Mouse (Mus musculus): ENCODE measurements around the gene Hjurp.
A peak's percentile ranks its signal among the peaks of the same experiment; 100 is the strongest.
"Not testable (repeated sequence)": the region's sequence is repeated elsewhere in the genome, so short reads cannot be mapped to it uniquely, and the experiment has no call there.

Gene Hjurp

DNA sequence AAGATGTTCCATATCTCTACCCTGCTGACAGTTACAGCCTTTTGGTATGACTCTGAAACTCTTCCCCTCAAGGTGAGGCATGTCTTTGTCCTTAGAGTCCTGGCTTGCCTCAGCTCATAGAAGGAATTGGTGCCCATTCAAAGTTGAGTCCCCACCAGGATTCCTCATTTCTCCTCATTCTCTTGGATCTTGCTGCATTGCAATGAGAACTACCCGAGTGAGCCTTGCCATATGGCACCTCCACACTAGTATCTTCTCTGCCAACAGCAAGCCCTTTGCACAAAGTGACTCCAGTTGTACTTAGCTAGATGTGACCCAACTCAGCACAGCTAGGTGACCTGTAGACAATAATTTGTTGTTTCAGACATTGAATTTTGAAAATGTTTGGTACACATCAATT lies 53.8 kb downstream of the Hjurp start:
- no peak for DNase-seq (ENCODE audit: low read depth)

DNA sequence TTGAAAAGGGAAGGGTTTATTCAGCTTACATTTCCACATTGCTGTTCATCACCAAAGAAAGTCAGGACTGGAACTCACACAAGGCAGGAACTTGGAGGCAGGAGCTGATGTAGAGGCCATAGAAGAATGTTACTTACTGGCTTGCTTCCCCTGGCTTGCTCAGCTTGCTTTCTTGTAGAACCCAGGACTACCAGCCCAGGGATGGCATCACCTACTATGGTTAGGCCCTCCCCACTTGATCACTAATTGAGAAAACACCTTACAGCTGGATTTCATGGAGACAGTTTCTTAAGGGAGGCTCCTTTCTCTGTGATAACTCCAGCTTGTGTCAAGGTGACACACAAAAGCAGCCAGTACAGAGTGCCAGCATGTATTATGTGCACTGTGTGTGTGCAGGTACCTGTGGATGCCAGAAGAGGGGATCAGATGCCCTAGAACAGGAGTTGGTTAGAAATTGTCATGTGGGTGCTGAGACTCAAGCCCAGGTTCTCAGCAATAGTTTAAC lies 54.4 kb downstream of the Hjurp start:
- DNase-seq (ENCODE audit: low read depth) = not testable (repeated sequence)

DNA sequence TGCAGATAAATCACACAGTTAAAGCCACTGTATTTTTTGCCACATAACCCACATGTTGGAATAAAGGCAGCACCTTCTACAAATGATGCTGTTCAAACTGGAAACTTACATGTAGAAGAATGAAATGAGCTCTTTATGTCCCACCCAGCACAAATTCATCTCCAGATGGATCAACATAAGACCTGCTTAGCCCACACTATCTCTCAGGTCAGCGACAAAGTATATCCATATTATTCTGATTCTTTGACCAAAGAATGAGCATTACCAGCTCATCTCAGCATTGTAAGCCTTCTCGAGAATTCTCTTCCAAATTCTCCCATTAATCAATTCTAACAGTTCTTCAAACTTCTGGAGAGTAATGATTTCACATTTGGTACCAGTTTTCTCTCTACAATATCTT lies 55.2 kb downstream of the Hjurp start:
- DNase-seq (ENCODE audit: low read depth) = no peak

DNA sequence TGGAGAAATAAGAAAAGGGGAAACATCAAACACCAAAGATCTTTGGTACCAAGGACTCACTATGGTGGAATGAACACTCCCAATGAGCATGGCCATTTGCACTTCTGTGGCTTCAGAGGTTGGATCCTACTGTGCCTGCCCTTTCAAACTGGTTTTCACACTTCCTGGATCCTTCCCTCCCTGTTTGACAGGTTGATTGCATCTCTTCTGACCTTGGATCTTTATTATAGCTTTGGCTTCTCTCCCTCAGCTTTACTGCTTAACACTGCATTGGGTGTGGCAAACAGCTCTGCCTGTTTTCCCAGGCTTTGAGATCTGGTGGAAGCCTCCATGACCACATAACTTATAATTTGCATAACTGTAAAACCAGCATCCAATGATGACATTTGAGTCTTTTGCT lies 57.1 kb downstream of the Hjurp start:
- no peak for DNase-seq (ENCODE audit: low read depth)

GRCm38 (mm10) chr1:88219054-88219453 lies 58.4 kb downstream of the Hjurp start:
- DNase-seq (ENCODE audit: low read depth) = no peak

DNA sequence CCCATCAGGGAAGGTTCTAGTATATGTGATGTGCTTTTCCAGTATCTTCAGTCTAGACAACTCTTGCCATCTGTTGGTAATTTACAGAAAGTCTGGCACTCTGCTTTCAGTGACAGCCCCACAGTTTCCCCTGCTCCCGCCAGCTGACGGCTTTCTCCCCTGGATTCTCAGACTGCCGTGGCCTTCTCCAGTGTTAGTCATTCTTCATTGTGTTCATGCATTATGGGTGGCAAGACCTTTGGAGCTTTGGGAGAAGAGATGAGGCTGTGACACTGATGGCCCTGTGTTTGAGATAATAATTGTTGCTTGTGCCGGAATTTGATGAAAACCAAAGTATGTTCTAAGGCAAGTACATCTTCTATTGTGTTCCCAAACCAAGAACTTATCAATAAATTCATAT lies 58.8 kb downstream of the Hjurp start:
- DNase-seq (ENCODE audit: low read depth) = no peak

DNA sequence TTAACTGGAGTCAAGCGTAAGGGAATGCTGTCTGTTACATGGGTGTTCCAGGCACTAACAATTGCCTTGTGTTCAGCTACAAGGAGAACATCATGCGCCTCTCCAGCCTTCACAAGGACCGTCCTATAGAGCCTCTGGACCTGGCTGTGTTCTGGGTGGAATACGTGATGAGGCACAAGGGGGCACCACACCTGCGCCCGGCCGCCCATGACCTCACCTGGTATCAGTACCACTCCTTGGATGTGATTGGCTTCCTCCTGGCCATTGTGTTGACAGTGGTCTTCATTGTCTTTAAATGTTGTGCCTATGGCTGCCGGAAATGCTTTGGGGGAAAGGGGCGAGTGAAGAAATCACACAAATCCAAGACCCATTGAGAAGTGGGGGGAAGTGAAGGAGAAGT lies 59.4 kb downstream of the Hjurp start:
- DNase-seq (ENCODE audit: low read depth) = peak; percentile 6

GRCm38 (mm10) chr1:88217576-88217975 lies 59.9 kb downstream of the Hjurp start:
- no peak for DNase-seq (ENCODE audit: low read depth)

GRCm38 (mm10) chr1:88217144-88217543 lies 60.3 kb downstream of the Hjurp start:
- peak; percentile 23 for DNase-seq (ENCODE audit: low read depth)

- DNase-seq (ENCODE audit: low read depth) = peak; percentile 5
Observed at GRCm38 (mm10) chr1:88216551-88216950, 60.9 kb downstream of the Hjurp start.

DNA sequence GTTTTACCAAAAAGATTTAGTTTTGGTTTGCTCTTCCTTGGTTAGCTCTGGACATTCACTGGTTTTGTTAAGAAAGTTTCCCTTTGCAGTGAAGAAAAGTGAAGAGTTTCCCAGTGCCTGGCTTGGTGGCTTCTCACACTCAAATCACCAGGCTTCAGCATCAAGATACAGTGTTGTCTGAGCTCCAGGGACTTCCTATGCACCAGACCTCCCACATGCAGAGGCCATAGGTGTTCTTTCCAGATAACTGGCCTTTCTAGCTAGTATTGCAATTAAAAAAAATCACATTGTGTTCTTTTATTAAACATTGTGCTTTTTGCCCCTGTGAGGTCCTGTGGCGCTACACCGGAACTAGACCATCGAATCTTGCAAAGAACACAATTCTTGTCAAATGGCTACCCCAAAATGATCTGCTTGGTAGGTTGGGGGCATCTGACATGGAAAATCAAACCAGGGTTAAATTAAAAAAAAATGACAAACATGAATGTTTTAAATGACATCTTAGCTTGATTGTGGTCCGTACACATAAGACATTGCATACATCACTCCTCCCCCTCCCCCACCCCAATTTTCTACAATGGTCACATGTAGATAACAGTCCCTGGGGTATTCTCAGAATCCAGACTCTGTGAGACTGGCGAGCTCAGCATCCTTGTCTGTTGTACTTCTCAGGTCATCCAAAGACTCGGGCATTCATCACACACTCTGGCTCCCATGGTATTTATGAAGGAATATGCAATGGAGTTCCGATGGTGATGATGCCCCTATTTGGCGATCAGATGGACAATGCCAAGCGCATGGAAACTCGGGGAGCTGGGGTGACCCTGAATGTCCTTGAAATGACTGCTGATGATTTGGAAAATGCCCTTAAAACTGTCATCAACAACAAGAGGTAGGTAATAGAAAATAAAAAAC lies 61.7 kb downstream of the Hjurp start:
- peak; percentile 10 for DNase-seq (ENCODE audit: low read depth)

DNA sequence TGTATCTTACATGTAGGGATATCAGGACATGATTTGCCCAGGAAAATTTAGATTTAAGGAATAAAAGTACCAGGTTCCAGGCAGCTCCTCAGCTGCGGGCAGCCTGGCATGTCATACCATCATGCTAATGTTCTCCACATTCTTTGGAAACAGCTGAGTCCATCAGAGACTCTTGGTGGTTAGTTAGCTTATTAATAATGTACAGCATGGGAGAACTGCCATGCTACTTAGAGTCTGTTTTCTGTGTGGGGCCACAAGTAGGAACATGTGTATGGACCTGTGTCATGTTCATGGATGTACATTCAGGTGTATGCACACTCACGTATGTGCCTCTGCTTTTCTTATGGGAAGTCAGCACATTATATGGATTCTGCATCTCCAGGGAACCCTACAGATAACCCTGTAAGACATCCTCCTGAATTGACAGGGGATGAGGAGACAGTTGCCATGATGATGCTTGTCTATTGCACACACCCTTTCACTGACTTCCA lies 62.9 kb downstream of the Hjurp start:
- peak; percentile 7 for DNase-seq (ENCODE audit: low read depth)

DNA sequence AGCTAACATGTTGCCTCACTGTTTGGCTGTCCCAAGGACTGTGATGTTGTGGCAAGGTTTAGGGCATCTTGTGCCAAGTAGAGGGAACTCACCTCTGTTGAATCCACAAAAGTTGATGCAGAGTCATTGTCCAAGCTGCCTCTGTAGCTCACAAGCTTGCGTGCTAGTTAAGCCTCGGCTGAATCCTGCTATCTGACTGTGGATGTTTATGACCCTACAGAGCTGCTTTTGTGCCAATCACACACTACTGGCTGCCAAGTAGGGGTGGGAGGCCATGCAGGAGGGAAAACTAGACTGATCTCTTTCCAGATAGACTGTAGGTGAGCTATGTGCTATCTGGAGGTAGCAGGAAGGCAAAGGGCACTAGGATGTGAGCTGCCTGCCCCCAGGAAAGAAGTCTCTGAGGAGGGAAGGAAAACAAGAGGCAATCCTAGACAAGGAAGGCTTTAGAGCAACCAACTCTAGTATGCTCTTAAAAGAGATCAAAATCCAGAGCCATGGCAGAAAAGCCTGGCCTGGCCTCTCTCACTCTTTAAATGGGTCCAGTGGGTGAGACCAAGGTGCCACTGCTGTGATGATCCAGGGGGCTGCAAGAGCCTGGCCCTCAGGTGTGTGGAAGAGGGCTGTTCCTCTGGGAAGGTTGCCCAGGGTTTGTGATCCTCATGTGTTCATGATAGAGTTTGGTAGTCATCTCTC lies 63.5 kb downstream of the Hjurp start:
- peak; percentile 14 for DNase-seq (ENCODE audit: low read depth)

DNA sequence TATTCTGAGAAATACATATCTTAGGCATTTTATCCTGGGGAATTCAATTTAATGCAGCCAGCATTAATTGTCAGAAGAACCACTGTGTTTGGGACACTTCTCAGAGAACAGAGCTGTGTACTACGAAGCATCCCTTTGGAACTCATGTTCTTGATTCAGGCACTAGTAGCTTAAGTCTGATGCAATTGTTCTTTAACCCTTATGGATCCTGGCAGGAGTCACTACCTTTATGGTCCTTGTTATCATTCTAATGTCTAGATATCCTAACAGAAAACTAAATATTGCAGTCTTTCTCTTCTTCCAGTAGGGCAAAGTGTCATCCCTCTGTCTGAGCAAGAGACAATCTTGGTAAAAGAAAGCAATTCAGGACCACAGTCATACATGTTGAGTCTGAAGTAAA lies 64.4 kb downstream of the Hjurp start:
- DNase-seq (ENCODE audit: low read depth) = peak; percentile 8
